Mouse (Mus musculus) testis, adult 2 months (tissue): ENCODE measurements around the gene Tmem216. TPM values are rescaled to one million over a fixed set of nuclear protein-coding genes. Genes with fewer than 3 reads are reported as not detected.

ENCODE experiments used
- H3K27ac ChIP-seq: fragments of 200-500 bp; 2 replicates; pipeline ENCODE4 v1.5.1; 2012; ENCODE audit warnings: low read depth, low read length; ENCODE audit not compliant: control insufficient read depth, insufficient read depth
- H3K27me3 ChIP-seq: fragments of 200-500 bp; 2 replicates; pipeline ENCODE4 v1.6.1; 2012; ENCODE audit warnings: mild to moderate bottlenecking, low read length, moderate library complexity; ENCODE audit not compliant: control insufficient read depth, insufficient read depth
- H3K36me3 ChIP-seq: fragments of 200-500 bp; 2 replicates; pipeline ENCODE4 v1.6.1; 2012; ENCODE audit warnings: mild to moderate bottlenecking, low read length; ENCODE audit not compliant: control insufficient read depth, insufficient read depth
- H3K4me1 ChIP-seq: fragments of 200-500 bp; 2 replicates; pipeline ENCODE4 v1.6.1; 2012; ENCODE audit warnings: low read length; ENCODE audit not compliant: control insufficient read depth, insufficient read depth
- H3K4me3 ChIP-seq: fragments of 200-500 bp; 2 replicates; pipeline ENCODE4 v1.5.1; 2012; ENCODE audit warnings: low read depth, mild to moderate bottlenecking, low read length, moderate library complexity, mixed read lengths; ENCODE audit not compliant: control insufficient read depth
- CTCF ChIP-seq: fragments of 200-500 bp; IDR thresholded peaks from 2 replicates; pipeline ENCODE4 v1.5.1; 2012; ENCODE audit warnings: low read depth, mild to moderate bottlenecking, inconsistent platforms, low read length, moderate library complexity; ENCODE audit not compliant: control insufficient read depth, insufficient read depth, insufficient replicate concordance
- POLR2A ChIP-seq: fragments of 200-500 bp; IDR thresholded peaks from 2 replicates; pipeline ENCODE4 v1.6.1; 2012; ENCODE audit warnings: low read depth, mild to moderate bottlenecking, inconsistent platforms, low read length, moderate library complexity; ENCODE audit not compliant: control insufficient read depth
- polyA plus RNA-seq: library from polyadenylated mRNA; depleted of rRNA; stranded (reverse); fragments of >200 nt; gene quantifications from 2 replicates; pipeline ENCODE4 v1.2.3, GENCODE M21; 2012; rRNA removed

Gene Tmem216
- polyA plus RNA-seq, 1 experiment = 39.5 TPM

DNA sequence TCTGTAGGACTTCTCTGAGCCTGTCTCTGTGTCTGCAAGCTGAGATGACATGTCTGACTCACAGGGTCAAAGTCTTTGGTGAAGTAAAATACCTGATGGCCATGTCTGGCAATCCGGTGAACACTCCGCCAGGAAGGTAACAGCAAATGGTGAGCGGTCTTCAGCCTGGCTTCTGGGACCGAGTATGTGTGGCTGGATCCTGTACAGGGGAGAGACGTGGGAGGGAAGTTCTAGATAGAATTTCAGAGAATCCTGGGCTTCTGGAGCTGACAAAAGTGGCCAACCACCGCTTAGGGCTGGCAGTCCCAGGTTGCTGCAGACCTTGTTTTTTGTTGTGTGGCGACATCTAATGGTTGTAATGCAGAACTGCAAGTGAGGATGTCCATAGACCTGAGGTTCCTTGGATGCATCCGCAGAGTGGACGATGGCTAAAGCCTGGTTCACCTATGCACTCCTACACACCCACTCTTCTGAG is 69.7 kb downstream of the Tmem216 start:
- H3K27ac ChIP-seq = no peak overlapping the region
- H3K4me3 ChIP-seq = no peak overlapping the region
- no peaks in the 10 kb centered on the region for H3K27me3 ChIP-seq
- peaks cover 8% of the 10 kb centered on the region for H3K4me1 ChIP-seq
- H3K36me3 ChIP-seq = no peaks in the 10 kb centered on the region
- TF ChIP-seq POLR2A (no peak), CTCF (peak; percentile 77)

Other genes starting within 250 kb of the Tmem216 start
- 10.9 and 11.0 TPM in 2 replicates for gene Syt7, start 167.1 kb downstream of the Tmem216 start, polyA plus RNA-seq
- 27.1 and 28.9 TPM in 2 replicates for gene Lrrc10b, start 98.8 kb downstream of the Tmem216 start, polyA plus RNA-seq
- gene Ppp1r32, start 73.3 kb downstream of the Tmem216 start, polyA plus RNA-seq = 398 and 401 TPM in 2 replicates
- 30.4 and 33.1 TPM in 2 replicates for gene Cpsf7, start 31.0 kb downstream of the Tmem216 start, polyA plus RNA-seq
- gene Sdhaf2, start 30.1 kb downstream of the Tmem216 start, polyA plus RNA-seq = 11.6 and 16.6 TPM in 2 replicates
- gene Cyb561a3, start 20.9 kb upstream of the Tmem216 start, polyA plus RNA-seq = 27.0 and 34.2 TPM in 2 replicates
- gene Tmem138, start 21.1 kb upstream of the Tmem216 start, polyA plus RNA-seq = 18.3 and 24.5 TPM in 2 replicates
- 91.2 and 95.5 TPM in 2 replicates for gene Ddb1, start 49.1 kb upstream of the Tmem216 start, polyA plus RNA-seq
- gene Tkfc, start 49.4 kb upstream of the Tmem216 start, polyA plus RNA-seq = 166 and 174 TPM in 2 replicates
- 1.3 and 2.2 TPM in 2 replicates for gene Vwce, start 78.0 kb upstream of the Tmem216 start, polyA plus RNA-seq
- 0.10 and 0.20 TPM in 2 replicates for gene Pga5, start 121.8 kb upstream of the Tmem216 start, polyA plus RNA-seq
- 29.0 and 33.6 TPM in 2 replicates for gene Vps37c, start 132.5 kb upstream of the Tmem216 start, polyA plus RNA-seq
- gene Cd5, start 182.8 kb upstream of the Tmem216 start, polyA plus RNA-seq = 0.06 and 0.18 TPM in 2 replicates